Mouse (Mus musculus): Measurements from ENCODE around the gene Vmn1r217.
"Not testable (repeated sequence)": the region's sequence is repeated elsewhere in the genome, so short reads cannot be mapped to it uniquely, and the experiment has no call there.

Vmn1r217 gene

GRCm38 (mm10) chr13:23118126-23118525 is at the start of gene Vmn1r217:
Gene Vmn1r217 (minus strand): TSS chr13:23118226.
- not testable (repeated sequence) for DNase-seq

- DNase-seq: not testable (repeated sequence)
Observed at GRCm38 (mm10) chr13:23166471-23166870, 48.4 kb upstream of the Vmn1r217 start.

- DNase-seq: no peak
Observed at GRCm38 (mm10) chr13:23159012-23159411, 41.0 kb upstream of the Vmn1r217 start, which contains the start of gene Vmn1r219. Gene Vmn1r219 (plus strand): TSS chr13:23159312.

GRCm38 (mm10) chr13:23157848-23158247 is 39.8 kb upstream of the Vmn1r217 start:
- no peak for DNase-seq

GRCm38 (mm10) chr13:23138880-23139279 is 20.9 kb upstream of the Vmn1r217 start:
- no peak for DNase-seq

- DNase-seq: no peak
Observed at GRCm38 (mm10) chr13:23133501-23133900, 15.5 kb upstream of the Vmn1r217 start.

GRCm38 (mm10) chr13:23133099-23133498 is 15.1 kb upstream of the Vmn1r217 start, which contains the start of gene Vmn1r218:
Gene Vmn1r218 (plus strand): TSS chr13:23133155.
- no peak for DNase-seq

- no peak for DNase-seq
Observed at GRCm38 (mm10) chr13:23120611-23121010, 2.6 kb upstream of the Vmn1r217 start.

- DNase-seq: no peak
Observed at GRCm38 (mm10) chr13:23094386-23094785, 23.6 kb downstream of the Vmn1r217 start.

GRCm38 (mm10) chr13:23069312-23069711 is 48.7 kb downstream of the Vmn1r217 start:
- no peak for DNase-seq

GRCm38 (mm10) chr13:23067725-23068124 is 50.3 kb downstream of the Vmn1r217 start, which contains the start of gene Vmn1r215:
Gene Vmn1r215 (plus strand): TSS chr13:23068025.
- DNase-seq: no peak

- no peak for DNase-seq
Observed at GRCm38 (mm10) chr13:23057778-23058177, 60.2 kb downstream of the Vmn1r217 start.

Data from thymus, postnatal 25 days (tissue).